Mouse (Mus musculus) limb, embryonic 12.5 days (tissue): Measurements from ENCODE around the gene Cetn4. TPM values are rescaled to one million over a fixed set of nuclear protein-coding genes. Genes with fewer than 3 reads are reported as not detected.

Source experiments
- ATAC-seq: fragments of 200-750 bp; cut with Nextera tagmentation; 2 replicates; pipeline ENCODE4 v1.8.0; 2017; ENCODE audit warnings: low read depth, moderate TSS enrichment; ENCODE audit not compliant: insufficient number of reproducible peaks, insufficient read depth, low FRiP score, low TSS enrichment
- H3K27ac ChIP-seq: fragments of 300-500 bp; sonication (generic); 2 replicates; pipeline ENCODE4 v1.5.1; 2016; ENCODE audit warnings: mild to moderate bottlenecking, moderate library complexity
- H3K27me3 ChIP-seq: fragments of 300-500 bp; sonication (generic); 2 replicates; pipeline ENCODE4 v1.6.1; 2016; ENCODE audit warnings: mild to moderate bottlenecking, moderate library complexity
- H3K36me3 ChIP-seq: fragments of 300-500 bp; sonication (generic); 2 replicates; pipeline ENCODE4 v1.6.1; 2016; ENCODE audit warnings: mild to moderate bottlenecking, moderate library complexity
- H3K4me1 ChIP-seq: fragments of 300-500 bp; sonication (generic); replicated peaks from 2 replicates; pipeline ENCODE4 v1.6.1; 2016
- H3K4me2 ChIP-seq: fragments of 300-500 bp; sonication (generic); 2 replicates; pipeline ENCODE4 v1.6.1; 2016; ENCODE audit warnings: mild to moderate bottlenecking, moderate library complexity
- H3K4me3 ChIP-seq: fragments of 300-500 bp; sonication (generic); replicated peaks from 2 replicates; pipeline ENCODE4 v1.5.1; 2016; ENCODE audit warnings: mild to moderate bottlenecking
- H3K9ac ChIP-seq: fragments of 300-500 bp; sonication (generic); replicated peaks from 2 replicates; pipeline ENCODE4 v1.6.1; 2016; ENCODE audit warnings: mild to moderate bottlenecking, moderate library complexity
- H3K9me3 ChIP-seq: fragments of 300-500 bp; sonication (generic); 2 replicates; pipeline ENCODE4 v1.6.1; 2016; ENCODE audit warnings: mild to moderate bottlenecking, moderate library complexity
- WGBS: fragments of 180-500 bp; shearing (Covaris S2); methylation state at CpG from one replicate; pipeline ENCODE4 v1.1.7; 2016; 5-methylcytosine and 5-hydroxymethylcytosine counted together
- polyA plus RNA-seq: library from polyadenylated mRNA; unstranded; fragments of >200 nt; fragmentation: Nextera tagmentation; extraction: Ambion mirVana; gene quantifications from 2 replicates; pipeline ENCODE4 v1.2.1, GENCODE M21; 2016

Gene Cetn4
- polyA plus RNA-seq, 1 experiment from 2014 or later, result 3.7 TPM

GRCm38 (mm10) chr3:37331999-37332449 lies 19.5 kb upstream of the Cetn4 start:
- ATAC-seq, result no peak
- Histone ChIP-seq H3K36me3 (no peaks in the 10 kb centered on the region), H3K27me3 (no peaks in the 10 kb centered on the region), H3K27ac (no peak overlapping the region), H3K4me3 (no peak overlapping the region), H3K9ac (no peak overlapping the region), H3K9me3 (no peaks in the 10 kb centered on the region), H3K4me2 (no peak overlapping the region), H3K4me1 (no peaks in the 10 kb centered on the region)
- 76% methylated on average over 6 of the region's 6 CpGs for WGBS

- 83% methylated on average over 1 of the region's 1 CpGs for WGBS
- no peaks in the 10 kb centered on the region for H3K36me3 ChIP-seq
- no peak for ATAC-seq
Observed at GRCm38 (mm10) chr3:37329963-37330362, 17.5 kb upstream of the Cetn4 start.

GRCm38 (mm10) chr3:37328489-37328888 lies 16.0 kb upstream of the Cetn4 start:
- 66% methylated on average over 2 of the region's 2 CpGs for WGBS
- no peak for ATAC-seq
- no peak overlapping the region for H3K4me2 ChIP-seq
- no peaks in the 10 kb centered on the region for H3K27me3 ChIP-seq
- no peak overlapping the region for H3K4me3 ChIP-seq
- H3K36me3 ChIP-seq, result no peaks in the 10 kb centered on the region
- H3K27ac ChIP-seq, result no peak overlapping the region
- no peaks in the 10 kb centered on the region for H3K4me1 ChIP-seq
- no peak overlapping the region for H3K9ac ChIP-seq
- no peaks in the 10 kb centered on the region for H3K9me3 ChIP-seq

More at GRCm38 (mm10) chr3:37329963-37330362, 17.5 kb upstream of the Cetn4 start:
- H3K27ac ChIP-seq, result no peak overlapping the region
- H3K4me3 ChIP-seq, result no peak overlapping the region
- H3K27me3 ChIP-seq, result no peaks in the 10 kb centered on the region
- no peaks in the 10 kb centered on the region for H3K9me3 ChIP-seq
- no peak overlapping the region for H3K4me2 ChIP-seq
- no peaks in the 10 kb centered on the region for H3K4me1 ChIP-seq
- H3K9ac ChIP-seq, result no peak overlapping the region

- Histone ChIP-seq H3K36me3 (no peaks in the 10 kb centered on the region), H3K4me2 (no peak overlapping the region), H3K4me3 (no peak overlapping the region), H3K4me1 (no peaks in the 10 kb centered on the region), H3K27me3 (no peaks in the 10 kb centered on the region), H3K9me3 (no peaks in the 10 kb centered on the region), H3K27ac (no peak overlapping the region), H3K9ac (no peak overlapping the region)
- no peak for ATAC-seq
- WGBS, result 90% methylated on average over 3 of the region's 3 CpGs
Observed at GRCm38 (mm10) chr3:37326627-37327026, 14.1 kb upstream of the Cetn4 start.

- Histone ChIP-seq H3K4me3 (no peak overlapping the region), H3K36me3 (peaks cover 8% of the 10 kb centered on the region; the same call in 1 of the 2 replicates), H3K27me3 (no peaks in the 10 kb centered on the region), H3K4me1 (no peaks in the 10 kb centered on the region), H3K9me3 (no peaks in the 10 kb centered on the region), H3K4me2 (no peak overlapping the region), H3K27ac (no peak overlapping the region), H3K9ac (no peak overlapping the region)
- 84% methylated on average over 5 of the region's 5 CpGs for WGBS
- ATAC-seq, result no peak
Observed at GRCm38 (mm10) chr3:37325317-37326112, 13.0 kb upstream of the Cetn4 start.

- Histone ChIP-seq H3K27me3 (no peaks in the 10 kb centered on the region), H3K9ac (no peak overlapping the region), H3K4me3 (no peak overlapping the region), H3K36me3 (peaks cover 20% of the 10 kb centered on the region), H3K9me3 (no peaks in the 10 kb centered on the region), H3K4me1 (no peaks in the 10 kb centered on the region), H3K27ac (no peak overlapping the region), H3K4me2 (no peak overlapping the region)
- 35% methylated on average over 3 of the region's 3 CpGs for WGBS
- no peak for ATAC-seq
Observed at GRCm38 (mm10) chr3:37324310-37324709, 11.8 kb upstream of the Cetn4 start.

GRCm38 (mm10) chr3:37316233-37316632 lies 3.7 kb upstream of the Cetn4 start:
- no peaks in the 10 kb centered on the region for H3K27me3 ChIP-seq
- 90% methylated on average over 1 of the region's 1 CpGs for WGBS
- no peak overlapping the region for H3K4me3 ChIP-seq
- no peak overlapping the region for H3K27ac ChIP-seq
- no peaks in the 10 kb centered on the region for H3K9me3 ChIP-seq
- peaks cover 8% of the 10 kb centered on the region; the same call in 1 of the 2 replicates for H3K4me1 ChIP-seq
- ATAC-seq, result no peak
- no peak overlapping the region for H3K9ac ChIP-seq
- peaks cover 25% of the 10 kb centered on the region for H3K36me3 ChIP-seq
- no peak overlapping the region for H3K4me2 ChIP-seq

- H3K27me3 ChIP-seq, result no peaks in the 10 kb centered on the region
- no peaks in the 10 kb centered on the region; the same call in 1 of the 2 replicates for H3K36me3 ChIP-seq
- H3K4me1 ChIP-seq, result peaks cover 8% of the 10 kb centered on the region; the same call in 1 of the 2 replicates
- H3K9ac ChIP-seq, result no peak overlapping the region; the same call in 1 of the 2 replicates
- H3K4me2 ChIP-seq, result peak overlapping the region; percentile 67
- H3K9me3 ChIP-seq, result no peaks in the 10 kb centered on the region
- peak overlapping the region; percentile 80 for H3K4me3 ChIP-seq
- ATAC-seq, result no peak
- WGBS, result 58% methylated on average over 1 of the region's 1 CpGs
- H3K27ac ChIP-seq, result no peak overlapping the region
Observed at GRCm38 (mm10) chr3:37313371-37313770, 863 bp upstream of the Cetn4 start.

GRCm38 (mm10) chr3:37311897-37312369 lies 575 bp downstream of the Cetn4 start:
- Histone ChIP-seq H3K27ac (peak overlapping the region; percentile 85; the same call in 1 of the 2 replicates), H3K27me3 (no peaks in the 10 kb centered on the region), H3K4me2 (peak overlapping the region; percentile 67), H3K36me3 (no peaks in the 10 kb centered on the region; the same call in 1 of the 2 replicates), H3K4me1 (peaks cover 8% of the 10 kb centered on the region; the same call in 1 of the 2 replicates), H3K4me3 (peak overlapping the region; percentile 80), H3K9me3 (no peaks in the 10 kb centered on the region), H3K9ac (peak overlapping the region; percentile 86)
- no peak; the same call in 1 of the 2 replicates for ATAC-seq
- 2% methylated on average over 10 of the region's 10 CpGs for WGBS

- no peak overlapping the region for H3K4me3 ChIP-seq
- no peaks in the 10 kb centered on the region for H3K36me3 ChIP-seq
- H3K27me3 ChIP-seq, result no peaks in the 10 kb centered on the region
- H3K4me1 ChIP-seq, result no peaks in the 10 kb centered on the region
- no peak for ATAC-seq
- no peak overlapping the region for H3K27ac ChIP-seq
- H3K9me3 ChIP-seq, result peaks cover 6% of the 10 kb centered on the region; the same call in 1 of the 2 replicates
- WGBS, result 79% methylated on average over 8 of the region's 8 CpGs
- no peak overlapping the region for H3K4me2 ChIP-seq
- H3K9ac ChIP-seq, result no peak overlapping the region
Observed at GRCm38 (mm10) chr3:37303392-37304139, 8.9 kb downstream of the Cetn4 start.

- WGBS, result 43% methylated on average over 12 of the region's 12 CpGs
Observed at GRCm38 (mm10) chr3:37302685-37303084, 9.8 kb downstream of the Cetn4 start.

More at GRCm38 (mm10) chr3:37302685-37303084, 9.8 kb downstream of the Cetn4 start:
- H3K4me1 ChIP-seq, result no peaks in the 10 kb centered on the region
- no peaks in the 10 kb centered on the region for H3K27me3 ChIP-seq
- ATAC-seq, result no peak
- H3K36me3 ChIP-seq, result no peaks in the 10 kb centered on the region
- H3K27ac ChIP-seq, result no peak overlapping the region
- no peak overlapping the region for H3K9ac ChIP-seq
- H3K4me3 ChIP-seq, result no peak overlapping the region
- H3K9me3 ChIP-seq, result peaks cover 6% of the 10 kb centered on the region; the same call in 1 of the 2 replicates
- H3K4me2 ChIP-seq, result no peak overlapping the region
